Mouse (Mus musculus): ENCODE results near the gene Drc3.

The Drc3 gene
- long read RNA-seq, experiment 1, partial matches to known transcripts: 1 of 1 reads
- long read RNA-seq, experiment 1, other reads (novel, unspliced or antisense): 0 of 1 reads
- long read RNA-seq, experiment 2: 0 reads

- intact Hi-C loops (cut with DNase I): no loop called here
Observed at GRCm38 (mm10) chr11:60352559-60353411, at the start of gene Drc3, which contains the start of gene Tom1l2. TSS of gene Drc3 (plus strand) at chr11:60353329. TSS of gene Tom1l2 (minus strand) at chr11:60352905.

- intact Hi-C loops (cut with DNase I): no loop called here
Observed at GRCm38 (mm10) chr11:60303497-60303896, 49.6 kb upstream of the Drc3 start.

- intact Hi-C loops (cut with DNase I): loop anchor here (5.0 kb wide), 2 partner anchors 42 to 107 kb away; no protein-coding TSS in a partner anchor
Observed at GRCm38 (mm10) chr11:60305611-60306010, 47.5 kb upstream of the Drc3 start.

- intact Hi-C loops (cut with DNase I): loop anchor here (5.0 kb wide), 2 partner anchors 40 to 105 kb away; no protein-coding TSS in a partner anchor
Observed at GRCm38 (mm10) chr11:60306834-60307233, 46.3 kb upstream of the Drc3 start.

GRCm38 (mm10) chr11:60307375-60307825 is 45.7 kb upstream of the Drc3 start:
- intact Hi-C loops (cut with DNase I): loop anchor here (5.0 kb wide), 2 partner anchors 40 to 105 kb away; no protein-coding TSS in a partner anchor

- intact Hi-C loops (cut with DNase I): loop anchor here (5.0 kb wide), 2 partner anchors 39 to 104 kb away; no protein-coding TSS in a partner anchor
Observed at GRCm38 (mm10) chr11:60308061-60308460, 45.1 kb upstream of the Drc3 start.

GRCm38 (mm10) chr11:60308506-60309116 is 44.5 kb upstream of the Drc3 start:
- intact Hi-C loops (cut with DNase I): loop anchor here (5.0 kb wide), 2 partner anchors 39 to 104 kb away; no protein-coding TSS in a partner anchor

- intact Hi-C loops (cut with DNase I): loop anchor here (5.0 kb wide), 2 partner anchors 37 to 102 kb away; no protein-coding TSS in a partner anchor
Observed at GRCm38 (mm10) chr11:60309875-60310274, 43.3 kb upstream of the Drc3 start.

GRCm38 (mm10) chr11:60311025-60311854 is 41.9 kb upstream of the Drc3 start:
- intact Hi-C loops (cut with DNase I): no loop called here

- intact Hi-C loops (cut with DNase I): no loop called here
Observed at GRCm38 (mm10) chr11:60316250-60316649, 36.9 kb upstream of the Drc3 start.

- intact Hi-C loops (cut with DNase I): no loop called here
Observed at GRCm38 (mm10) chr11:60316883-60317282, 36.2 kb upstream of the Drc3 start.

- intact Hi-C loops (cut with DNase I): no loop called here
Observed at GRCm38 (mm10) chr11:60317376-60318102, 35.6 kb upstream of the Drc3 start.

- intact Hi-C loops (cut with DNase I): no loop called here
Observed at GRCm38 (mm10) chr11:60318716-60319115, 34.4 kb upstream of the Drc3 start.

- intact Hi-C loops (cut with DNase I): no loop called here
Observed at GRCm38 (mm10) chr11:60319257-60320066, 33.7 kb upstream of the Drc3 start.

GRCm38 (mm10) chr11:60320426-60321037 is 32.6 kb upstream of the Drc3 start:
- intact Hi-C loops (cut with DNase I): no loop called here

- intact Hi-C loops (cut with DNase I): no loop called here
Observed at GRCm38 (mm10) chr11:60321438-60321837, 31.7 kb upstream of the Drc3 start.

- intact Hi-C loops (cut with DNase I): no loop called here
Observed at GRCm38 (mm10) chr11:60323731-60324130, 29.4 kb upstream of the Drc3 start.

GRCm38 (mm10) chr11:60330551-60330950 is 22.6 kb upstream of the Drc3 start:
- intact Hi-C loops (cut with DNase I): no loop called here

GRCm38 (mm10) chr11:60333461-60333860 is 19.7 kb upstream of the Drc3 start:
- intact Hi-C loops (cut with DNase I): no loop called here

All from adrenal gland (tissue).